Mouse (Mus musculus) hindbrain, embryonic 10.5 days (tissue): ENCODE measurements around the gene Slc25a39. TPM values are rescaled to one million over a fixed set of nuclear protein-coding genes. Genes with fewer than 3 reads are reported as not detected.
"Not testable (repeated sequence)": the region's sequence is repeated elsewhere in the genome, so short reads cannot be mapped to it uniquely, and the experiment has no call there.

ENCODE experiments used
- DNase-seq: peaks from one replicate; pipeline ENCODE4 v3.0.0-alpha.2; 2017; ENCODE audit warnings: low spot score
- H3K27ac ChIP-seq: fragments of 300-500 bp; sonication (generic); 2 replicates; pipeline ENCODE4 v1.5.1; 2016; ENCODE audit warnings: mild to moderate bottlenecking, moderate library complexity
- H3K27me3 ChIP-seq: fragments of 300-500 bp; sonication (generic); 2 replicates; pipeline ENCODE4 v1.6.1; 2016; ENCODE audit warnings: mild to moderate bottlenecking; ENCODE audit not compliant: poor library complexity, insufficient read depth, severe bottlenecking
- H3K36me3 ChIP-seq: fragments of 300-500 bp; sonication (generic); 2 replicates; pipeline ENCODE4 v1.6.1; 2016; ENCODE audit warnings: mild to moderate bottlenecking, moderate library complexity
- H3K4me1 ChIP-seq: fragments of 300-500 bp; sonication (generic); replicated peaks from 2 replicates; pipeline ENCODE4 v1.6.1; 2016; ENCODE audit warnings: mild to moderate bottlenecking
- H3K4me3 ChIP-seq: fragments of 300-500 bp; sonication (generic); 2 replicates; pipeline ENCODE4 v1.5.1; 2016; ENCODE audit warnings: mild to moderate bottlenecking, moderate library complexity
- H3K9me3 ChIP-seq: fragments of 300-500 bp; sonication (generic); 2 replicates; pipeline ENCODE4 v1.6.1; 2016; ENCODE audit warnings: mild to moderate bottlenecking, moderate library complexity
- WGBS: fragments of 180-500 bp; shearing (Covaris S2); methylation state at CpG from one replicate; pipeline ENCODE4 v1.1.7; 2016; 5-methylcytosine and 5-hydroxymethylcytosine counted together
- polyA plus RNA-seq: library from polyadenylated mRNA; unstranded; fragments of >200 nt; fragmentation: Nextera tagmentation; extraction: Ambion mirVana; gene quantifications from 2 replicates; pipeline ENCODE4 v1.2.1, GENCODE M21; 2016

Slc25a39 gene
- polyA plus RNA-seq, 1 experiment from 2014 or later, result 236 TPM

DNA sequence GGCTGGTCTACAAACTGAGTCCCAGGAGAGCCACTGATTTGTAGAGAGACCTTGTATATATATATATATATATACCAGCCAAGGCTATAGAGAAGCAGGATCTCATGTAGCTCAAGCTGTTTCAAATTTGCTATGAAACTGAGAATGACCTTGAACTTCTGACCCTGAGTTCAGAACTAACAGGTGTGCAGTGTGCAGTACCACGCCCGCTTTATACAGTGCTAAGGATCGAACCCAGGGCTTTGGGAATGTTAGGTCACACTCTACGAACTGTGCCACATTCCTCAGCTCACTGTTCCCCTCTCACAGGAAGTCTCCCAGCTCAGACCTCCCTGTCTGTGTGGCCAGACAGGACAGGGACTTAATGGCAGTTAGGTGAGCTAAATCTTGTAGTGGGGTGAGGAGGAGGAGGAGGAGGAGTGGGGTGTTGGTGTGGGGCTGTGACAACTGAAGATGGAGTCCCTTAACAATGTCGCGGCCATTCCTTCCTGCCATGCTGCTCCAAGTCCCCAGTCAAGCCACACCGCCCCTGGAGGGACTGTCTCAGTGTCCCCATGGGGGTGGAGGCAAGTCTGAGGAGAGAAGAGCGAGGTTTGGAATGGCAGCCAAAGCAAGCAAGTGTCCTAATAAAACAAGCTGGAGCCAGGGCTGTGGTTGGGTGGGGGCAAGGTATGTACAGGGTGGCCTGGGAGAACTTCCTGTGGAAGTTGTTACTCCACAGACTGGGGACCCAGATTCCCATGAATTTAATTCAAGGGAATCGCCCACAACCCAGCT, 40.1 kb downstream of the Slc25a39 start:
- Histone ChIP-seq H3K36me3 (no peaks in the 10 kb centered on the region), H3K27ac (no peak overlapping the region; the same call in 1 of the 2 replicates), H3K4me3 (no peak overlapping the region), H3K9me3 (no peaks in the 10 kb centered on the region), H3K27me3 (peaks cover 8% of the 10 kb centered on the region; the same call in 1 of the 2 replicates), H3K4me1 (peaks cover 19% of the 10 kb centered on the region)
- 80% methylated on average over 9 of the region's 9 CpGs for WGBS
- no peak for DNase-seq

DNA sequence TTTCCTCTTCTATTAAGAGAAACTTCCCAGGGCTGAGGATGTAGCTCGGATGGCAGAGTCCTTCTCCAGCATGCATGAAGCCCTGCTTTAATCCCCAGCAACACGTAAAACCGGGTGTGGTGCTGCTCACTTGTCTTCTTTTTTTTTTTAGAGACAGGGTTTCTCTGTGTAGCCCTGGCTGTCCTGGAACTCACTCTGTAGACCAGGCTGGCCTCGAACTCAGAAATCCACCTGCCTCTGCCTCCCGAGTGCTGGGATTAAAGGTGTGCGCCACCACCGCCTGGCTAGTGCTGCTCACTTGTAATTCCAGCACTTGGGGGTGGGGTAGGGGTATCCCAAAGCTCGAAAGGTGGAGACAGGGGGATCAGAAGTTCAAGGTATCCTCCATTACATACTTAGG, 41.6 kb downstream of the Slc25a39 start, which contains the start of gene Slc4a1:
Gene Slc4a1 (minus strand): TSS at position 101 of the 400 bp plus-strand sequence.
- H3K4me3 ChIP-seq, DNase-seq, H3K36me3 ChIP-seq, H3K27me3 ChIP-seq, H3K9me3 ChIP-seq: not testable (repeated sequence)
- 83% methylated on average over 8 of the region's 8 CpGs for WGBS
- H3K4me1 ChIP-seq, result peaks cover 23% of the 10 kb centered on the region
- H3K27ac ChIP-seq, result peak within 1 kb of the TSS; percentile 66

DNA sequence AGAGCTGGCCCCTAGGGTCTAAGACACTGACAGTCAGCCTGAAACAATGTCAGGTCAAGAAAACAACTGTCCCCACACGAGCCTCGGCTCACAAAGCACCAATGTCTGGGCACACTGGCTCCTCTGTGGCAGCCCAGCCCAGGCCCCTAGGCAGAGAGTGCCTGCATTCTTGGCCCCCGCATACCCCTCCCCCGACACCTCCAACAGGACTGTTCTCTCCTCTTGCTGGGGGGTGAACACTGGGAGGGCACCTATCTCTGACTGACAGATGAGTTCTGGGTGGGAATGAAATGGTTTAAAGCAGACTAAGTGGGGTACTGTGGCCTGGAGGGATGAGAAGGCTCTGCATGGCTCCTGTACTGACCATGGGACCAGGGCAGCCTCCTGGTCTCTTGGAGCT, 42.0 kb downstream of the Slc25a39 start:
- H3K4me3 ChIP-seq, result no peak overlapping the region
- no peaks in the 10 kb centered on the region for H3K9me3 ChIP-seq
- H3K4me1 ChIP-seq, result peaks cover 23% of the 10 kb centered on the region
- no peaks in the 10 kb centered on the region for H3K36me3 ChIP-seq
- no peaks in the 10 kb centered on the region for H3K27me3 ChIP-seq
- WGBS, result 40% methylated on average over 4 of the region's 4 CpGs
- DNase-seq, result no peak
- peak overlapping the region; percentile 66 for H3K27ac ChIP-seq

DNA sequence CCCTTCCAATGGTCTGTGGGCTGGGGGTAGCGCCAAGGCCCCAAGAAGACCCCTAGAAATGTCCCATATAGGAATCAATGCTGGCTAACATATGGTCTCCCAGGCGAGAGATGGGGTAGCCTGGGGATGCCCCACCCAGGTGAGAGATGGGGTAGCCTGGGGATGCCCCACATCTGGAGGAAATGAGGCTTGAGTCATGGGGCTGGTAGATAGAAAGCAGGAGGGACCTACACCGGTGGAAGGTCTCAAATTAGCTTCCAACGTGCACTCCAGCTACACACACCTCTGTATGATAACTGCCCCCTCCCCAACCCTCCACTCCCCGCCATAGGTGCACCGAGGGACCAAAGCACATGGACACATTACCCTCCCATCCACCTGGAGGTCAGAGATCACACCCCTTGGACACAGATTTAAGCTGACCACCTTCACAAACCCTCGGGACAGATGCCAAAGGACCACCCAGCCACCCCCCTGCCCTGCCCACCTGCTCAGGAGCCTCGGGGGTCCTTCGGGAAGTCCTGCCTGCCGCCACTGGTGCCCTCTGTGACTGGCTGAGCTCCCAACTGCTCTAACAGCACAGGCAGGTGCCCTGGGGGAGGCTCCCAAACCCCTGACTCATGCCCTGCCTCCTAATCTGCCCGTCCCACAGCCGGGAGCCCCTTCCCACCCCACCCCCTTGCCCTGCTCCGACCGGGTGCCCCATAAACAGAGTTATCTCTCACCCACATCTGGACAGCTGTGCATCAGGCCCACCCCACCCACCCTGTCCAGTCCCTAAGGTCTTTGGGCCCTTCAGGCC, 43.0 kb downstream of the Slc25a39 start:
- Histone ChIP-seq H3K27me3 (no peaks in the 10 kb centered on the region), H3K9me3 (no peaks in the 10 kb centered on the region), H3K27ac (peak overlapping the region; percentile 66), H3K36me3 (no peaks in the 10 kb centered on the region), H3K4me1 (peaks cover 23% of the 10 kb centered on the region), H3K4me3 (peak overlapping the region; percentile 28)
- 73% methylated on average over 14 of the region's 14 CpGs for WGBS
- no peak for DNase-seq

DNA sequence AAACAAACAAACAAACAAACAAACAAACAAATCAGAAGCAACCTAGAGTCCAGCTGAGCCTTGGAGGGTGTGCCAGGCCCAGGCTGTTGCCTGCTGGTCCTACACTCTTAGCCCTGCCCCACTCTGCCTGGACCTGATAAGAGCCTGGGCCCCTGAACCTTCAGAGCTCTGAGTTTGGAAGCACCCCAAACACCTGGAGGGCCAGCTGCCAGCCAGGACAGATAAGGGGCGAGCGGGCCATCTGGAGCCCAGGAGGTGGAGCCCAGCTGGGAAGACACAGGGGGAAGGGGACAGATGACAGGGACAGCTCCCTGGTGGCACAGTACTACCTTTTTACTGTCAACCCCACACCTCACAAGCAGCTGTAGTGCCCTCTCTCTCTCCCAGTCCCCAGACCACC, 44.1 kb downstream of the Slc25a39 start:
- Histone ChIP-seq H3K27ac (peak overlapping the region; percentile 42), H3K9me3 (no peaks in the 10 kb centered on the region)
- WGBS, result 64% methylated on average over 2 of the region's 2 CpGs

GRCm38 (mm10) chr11:102361776-102362495, 45.8 kb downstream of the Slc25a39 start:
- 92% methylated on average over 8 of the region's 8 CpGs for WGBS
- peak overlapping the region; percentile 32 for H3K4me3 ChIP-seq
- no peaks in the 10 kb centered on the region for H3K9me3 ChIP-seq
- DNase-seq, result no peak
- H3K4me1 ChIP-seq, result peaks cover 29% of the 10 kb centered on the region
- H3K27me3 ChIP-seq, result peaks cover 8% of the 10 kb centered on the region; the same call in 1 of the 2 replicates
- H3K27ac ChIP-seq, result no peak overlapping the region
- no peaks in the 10 kb centered on the region for H3K36me3 ChIP-seq

More for the DNA sequence above, 44.1 kb downstream of the Slc25a39 start:
- Histone ChIP-seq H3K36me3 (no peaks in the 10 kb centered on the region), H3K27me3 (no peaks in the 10 kb centered on the region), H3K4me1 (peaks cover 19% of the 10 kb centered on the region), H3K4me3 (peak overlapping the region; percentile 28; the same call in 1 of the 2 replicates)
- no peak for DNase-seq

DNA sequence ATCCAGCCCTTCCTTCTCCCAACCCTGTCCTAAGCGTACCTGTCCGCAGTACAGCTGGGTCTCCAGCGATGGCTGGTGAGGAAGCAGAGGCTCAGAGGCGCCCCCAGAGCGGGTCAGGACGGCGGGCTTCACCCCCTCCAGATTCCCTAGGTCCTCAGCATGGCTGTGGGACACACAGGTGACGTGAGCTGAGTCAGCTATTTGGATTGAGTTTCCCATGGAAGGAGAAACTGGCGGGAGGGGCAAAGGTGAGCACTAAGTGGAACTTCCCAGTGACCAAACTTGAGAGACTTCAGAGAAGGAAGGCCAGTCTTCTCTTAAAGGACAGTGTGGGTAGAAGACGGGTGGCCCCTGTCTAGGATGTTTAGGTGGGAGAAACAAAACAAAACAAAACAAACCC, 49.4 kb downstream of the Slc25a39 start:
- Histone ChIP-seq H3K4me3 (no peak overlapping the region), H3K27ac (no peak overlapping the region)

DNA sequence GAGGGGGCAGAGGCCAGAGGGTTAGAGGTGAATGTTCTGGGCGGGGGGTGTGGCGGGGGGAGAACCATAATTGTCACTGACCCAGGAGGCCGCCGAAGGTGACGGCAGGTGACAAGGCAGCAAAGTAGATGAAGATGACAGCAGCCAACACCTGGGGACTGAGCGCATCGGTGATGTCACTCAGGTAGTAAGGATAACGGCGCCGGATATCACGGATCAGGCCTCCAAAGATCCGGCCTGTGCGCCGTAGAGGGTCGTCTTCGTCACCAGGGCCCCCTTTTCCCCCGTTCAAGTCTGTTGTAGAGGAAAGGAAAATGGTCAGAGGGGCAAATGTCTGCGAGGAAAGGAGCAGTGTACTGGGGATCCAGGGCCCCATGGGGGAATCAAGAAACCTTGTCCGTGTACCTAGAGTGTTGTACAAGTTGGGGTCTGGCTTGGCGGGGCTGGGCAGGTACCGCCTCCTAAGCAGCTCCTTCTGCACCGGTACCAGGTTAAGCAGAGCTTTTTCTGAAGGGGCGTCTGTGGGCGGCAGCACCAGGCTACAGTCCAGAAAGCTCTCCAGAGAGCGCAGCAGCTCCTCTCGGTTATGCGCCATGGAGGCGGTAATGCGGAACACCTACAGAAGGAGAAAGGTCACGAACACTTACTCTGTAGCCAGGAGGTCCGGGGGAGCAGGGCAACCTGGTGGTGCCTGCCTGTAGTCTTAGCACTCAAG, 51.0 kb downstream of the Slc25a39 start:
- Histone ChIP-seq H3K27me3 (peaks cover 33% of the 10 kb centered on the region), H3K9me3 (no peaks in the 10 kb centered on the region), H3K4me1 (peaks cover 27% of the 10 kb centered on the region), H3K27ac (no peak overlapping the region), H3K4me3 (no peak overlapping the region), H3K36me3 (no peaks in the 10 kb centered on the region)
- DNase-seq, result no peak
- WGBS, result 75% methylated on average over 31 of the region's 31 CpGs

More for the DNA sequence above, 49.4 kb downstream of the Slc25a39 start:
- DNase-seq, result no peak
- Histone ChIP-seq H3K4me1 (peaks cover 19% of the 10 kb centered on the region), H3K36me3 (no peaks in the 10 kb centered on the region), H3K27me3 (peaks cover 19% of the 10 kb centered on the region), H3K9me3 (no peaks in the 10 kb centered on the region)
- WGBS, result 67% methylated on average over 10 of the region's 10 CpGs

- Histone ChIP-seq H3K27ac (no peak overlapping the region), H3K36me3 (no peaks in the 10 kb centered on the region), H3K4me1 (peaks cover 26% of the 10 kb centered on the region), H3K9me3 (no peaks in the 10 kb centered on the region), H3K27me3 (peaks cover 33% of the 10 kb centered on the region), H3K4me3 (no peak overlapping the region)
- DNase-seq, result no peak
- WGBS, result 81% methylated on average over 12 of the region's 12 CpGs
These were observed 51.6 kb downstream of the Slc25a39 start for GRCm38 (mm10) chr11:102356190-102356589.

- Histone ChIP-seq H3K9me3 (no peaks in the 10 kb centered on the region), H3K36me3 (no peaks in the 10 kb centered on the region), H3K27ac (no peak overlapping the region), H3K4me1 (peaks cover 29% of the 10 kb centered on the region), H3K27me3 (peaks cover 33% of the 10 kb centered on the region), H3K4me3 (no peak overlapping the region)
- WGBS, result 97% methylated on average over 3 of the region's 3 CpGs
- no peak for DNase-seq
These were observed 52.2 kb downstream of the Slc25a39 start for GRCm38 (mm10) chr11:102355501-102355900.

DNA sequence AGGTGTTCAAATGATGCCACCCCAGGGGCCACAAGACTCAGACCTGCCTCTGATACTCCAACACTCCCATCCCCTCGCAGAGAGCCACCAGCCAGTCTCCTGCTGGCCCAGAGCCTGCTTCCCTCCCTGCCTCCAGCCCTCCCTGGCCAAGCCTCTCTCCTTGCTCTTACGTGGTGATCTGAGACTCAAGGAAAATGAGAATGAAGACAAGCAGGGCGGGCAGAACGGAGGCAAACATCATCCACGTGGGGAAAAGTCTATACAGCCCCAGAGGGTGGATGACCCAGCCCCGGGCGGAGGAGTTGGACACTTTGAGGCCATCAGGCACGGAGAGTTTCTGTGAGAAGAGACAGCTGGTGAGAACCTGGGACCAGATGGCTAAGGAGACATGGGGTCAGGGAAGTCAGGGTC, 54.7 kb downstream of the Slc25a39 start:
- H3K27me3 ChIP-seq, result peaks cover 31% of the 10 kb centered on the region
- no peaks in the 10 kb centered on the region for H3K36me3 ChIP-seq
- no peak overlapping the region for H3K27ac ChIP-seq
- H3K9me3 ChIP-seq, result no peaks in the 10 kb centered on the region
- no peak overlapping the region for H3K4me3 ChIP-seq
- H3K4me1 ChIP-seq, result peaks cover 25% of the 10 kb centered on the region
- 45% methylated on average over 8 of the region's 8 CpGs for WGBS
- DNase-seq, result no peak
